Mouse (Mus musculus): ENCODE measurements around the gene Lyst. TPM values are rescaled to one million over a fixed set of nuclear protein-coding genes. Genes with fewer than 3 reads are reported as not detected.
"Not testable (repeated sequence)": the region's sequence is repeated elsewhere in the genome, so short reads cannot be mapped to it uniquely, and the experiment has no call there.

Lyst gene
- polyA plus RNA-seq, 1 experiment from 2014 or later, result 1.1 TPM

- WGBS, result 82% methylated on average over 1 of the region's 1 CpGs
These were observed 205.9 kb downstream of the Lyst start for GRCm38 (mm10) chr13:13796082-13796481.

GRCm38 (mm10) chr13:13797816-13798215 lies 207.6 kb downstream of the Lyst start:
- not testable (repeated sequence) for H3K4me1 ChIP-seq (replicated peaks; ENCODE audit: control insufficient read depth, insufficient read depth, low read length); H3K4me3 ChIP-seq (ENCODE audit: low read depth, low read length); H3K27me3 ChIP-seq (replicated peaks; ENCODE audit: control insufficient read depth, insufficient read depth, low read length); H3K4me2 ChIP-seq (replicated peaks; ENCODE audit: low read depth); H3K27ac ChIP-seq (ENCODE audit: low read depth, low read length); H3K9ac ChIP-seq (ENCODE audit: low read depth, low read length); ATAC-seq; H3K9me3 ChIP-seq (ENCODE audit: control insufficient read depth); H3K36me3 ChIP-seq (ENCODE audit: control insufficient read depth, insufficient read depth)
- 88% methylated on average over 12 of the region's 12 CpGs for WGBS

More at GRCm38 (mm10) chr13:13796082-13796481, 205.9 kb downstream of the Lyst start:
- no peak overlapping the region for H3K4me3 ChIP-seq (ENCODE audit: low read depth, low read length)
- peak; percentile 15; the same call in 1 of the 2 replicates for TF ChIP-seq CTCF (IDR thresholded peaks at IDR 0.05; ENCODE audit: low read depth)
- no peaks in the 10 kb centered on the region for H3K27me3 ChIP-seq (replicated peaks; ENCODE audit: control insufficient read depth, insufficient read depth, low read length)
- no peak overlapping the region for H3K9ac ChIP-seq (ENCODE audit: low read depth, low read length)
- H3K36me3 ChIP-seq (ENCODE audit: control insufficient read depth, insufficient read depth), result no peaks in the 10 kb centered on the region
- no peak for ATAC-seq
- H3K27ac ChIP-seq (ENCODE audit: low read depth, low read length), result no peak overlapping the region
- H3K4me2 ChIP-seq (replicated peaks; ENCODE audit: low read depth), result no peak overlapping the region
- H3K4me1 ChIP-seq (replicated peaks; ENCODE audit: control insufficient read depth, insufficient read depth, low read length), result no peaks in the 10 kb centered on the region
- H3K9me3 ChIP-seq (ENCODE audit: control insufficient read depth), result no peaks in the 10 kb centered on the region

GRCm38 (mm10) chr13:13798775-13799174 lies 208.6 kb downstream of the Lyst start:
- Histone ChIP-seq H3K9ac (ENCODE audit: low read depth, low read length) (no peak overlapping the region), H3K4me1 (replicated peaks; ENCODE audit: control insufficient read depth, insufficient read depth, low read length) (no peaks in the 10 kb centered on the region), H3K4me3 (ENCODE audit: low read depth, low read length) (no peak overlapping the region), H3K9me3 (ENCODE audit: control insufficient read depth) (no peaks in the 10 kb centered on the region), H3K27me3 (replicated peaks; ENCODE audit: control insufficient read depth, insufficient read depth, low read length) (no peaks in the 10 kb centered on the region), H3K27ac (ENCODE audit: low read depth, low read length) (no peak overlapping the region), H3K36me3 (ENCODE audit: control insufficient read depth, insufficient read depth) (no peaks in the 10 kb centered on the region), H3K4me2 (replicated peaks; ENCODE audit: low read depth) (no peak overlapping the region)
- no peak for ATAC-seq
- 64% methylated on average over 8 of the region's 8 CpGs for WGBS
- TF ChIP-seq CTCF (IDR thresholded peaks at IDR 0.05; ENCODE audit: low read depth), result no peak

- ATAC-seq, result no peak
- H3K4me3 ChIP-seq (ENCODE audit: low read depth, low read length), result no peak overlapping the region
- H3K9me3 ChIP-seq (ENCODE audit: control insufficient read depth), result no peaks in the 10 kb centered on the region
- H3K9ac ChIP-seq (ENCODE audit: low read depth, low read length), result no peak overlapping the region
- no peak overlapping the region for H3K27ac ChIP-seq (ENCODE audit: low read depth, low read length)
- 21% methylated on average over 11 of the region's 11 CpGs for WGBS
- no peaks in the 10 kb centered on the region for H3K4me1 ChIP-seq (replicated peaks; ENCODE audit: control insufficient read depth, insufficient read depth, low read length)
- H3K36me3 ChIP-seq (ENCODE audit: control insufficient read depth, insufficient read depth), result no peaks in the 10 kb centered on the region
- H3K27me3 ChIP-seq (replicated peaks; ENCODE audit: control insufficient read depth, insufficient read depth, low read length), result no peaks in the 10 kb centered on the region
- H3K4me2 ChIP-seq (replicated peaks; ENCODE audit: low read depth), result no peak overlapping the region
- no peak for TF ChIP-seq CTCF (IDR thresholded peaks at IDR 0.05; ENCODE audit: low read depth)
These were observed 218.3 kb downstream of the Lyst start for GRCm38 (mm10) chr13:13808337-13809132.

GRCm38 (mm10) chr13:13810885-13811284 lies 220.7 kb downstream of the Lyst start:
- WGBS, result 77% methylated on average over 7 of the region's 7 CpGs
- Histone ChIP-seq H3K4me1 (replicated peaks; ENCODE audit: control insufficient read depth, insufficient read depth, low read length) (no peaks in the 10 kb centered on the region), H3K4me3 (ENCODE audit: low read depth, low read length) (no peak overlapping the region), H3K27ac (ENCODE audit: low read depth, low read length) (no peak overlapping the region), H3K4me2 (replicated peaks; ENCODE audit: low read depth) (no peak overlapping the region), H3K9me3 (ENCODE audit: control insufficient read depth) (no peaks in the 10 kb centered on the region), H3K9ac (ENCODE audit: low read depth, low read length) (no peak overlapping the region), H3K27me3 (replicated peaks; ENCODE audit: control insufficient read depth, insufficient read depth, low read length) (no peaks in the 10 kb centered on the region), H3K36me3 (ENCODE audit: control insufficient read depth, insufficient read depth) (no peaks in the 10 kb centered on the region)
- ATAC-seq, result no peak
- no peak for TF ChIP-seq CTCF (IDR thresholded peaks at IDR 0.05; ENCODE audit: low read depth)

- Histone ChIP-seq H3K4me2 (replicated peaks; ENCODE audit: low read depth) (no peak overlapping the region), H3K27ac (ENCODE audit: low read depth, low read length) (no peak overlapping the region), H3K9ac (ENCODE audit: low read depth, low read length) (no peak overlapping the region), H3K27me3 (replicated peaks; ENCODE audit: control insufficient read depth, insufficient read depth, low read length) (no peaks in the 10 kb centered on the region), H3K4me1 (replicated peaks; ENCODE audit: control insufficient read depth, insufficient read depth, low read length) (no peaks in the 10 kb centered on the region), H3K4me3 (ENCODE audit: low read depth, low read length) (no peak overlapping the region), H3K36me3 (ENCODE audit: control insufficient read depth, insufficient read depth) (no peaks in the 10 kb centered on the region), H3K9me3 (ENCODE audit: control insufficient read depth) (no peaks in the 10 kb centered on the region)
- WGBS, result 72% methylated on average over 3 of the region's 3 CpGs
- TF ChIP-seq CTCF (IDR thresholded peaks at IDR 0.05; ENCODE audit: low read depth), result no peak
- no peak for ATAC-seq
These were observed 228.5 kb downstream of the Lyst start for GRCm38 (mm10) chr13:13818696-13819095.
